Mouse (Mus musculus): Measurements from ENCODE around the gene Ano2.

- no peak for TF ChIP-seq CTCF (conservative IDR thresholded peaks at IDR 0.05 in 1 of 2, IDR thresholded peaks at IDR 0.05 in 1 of 2; ENCODE audit: low read depth in 2 of 2, low read length in 2 of 2)
- TF ChIP-seq ELF1 (IDR thresholded peaks at IDR 0.05; ENCODE audit: low read depth, low read length) = no peak
- no peak for TF ChIP-seq MYC (IDR thresholded peaks at IDR 0.05; ENCODE audit: low read depth, low read length)
- no peak for TF ChIP-seq GABPA (IDR thresholded peaks at IDR 0.05; ENCODE audit: insufficient replicate concordance, low read depth, low read length)
- TF ChIP-seq POLR2A (IDR thresholded peaks at IDR 0.05; ENCODE audit: low read depth, low read length) = no peak
- TF ChIP-seq TCF12 (IDR thresholded peaks at IDR 0.05; ENCODE audit: low read depth, low read length) = no peak
- no peak for TF ChIP-seq EP300 (IDR thresholded peaks at IDR 0.05; ENCODE audit: low read length)
- peak; percentile 82 for TF ChIP-seq MAFK (IDR thresholded peaks at IDR 0.05; ENCODE audit: insufficient replicate concordance, low read length)
Measured at GRCm38 (mm10) chr6:125671835-125672234, 18.4 kb upstream of the Ano2 start.
